Mouse (Mus musculus): ENCODE measurements around the gene Rorc.
A peak's percentile ranks its signal among the peaks of the same experiment; 100 is the strongest.

Gene Rorc

GRCm38 (mm10) chr3:94372641-94373040 is at the start of gene Rorc:
TSS of gene Rorc (plus strand) at chr3:94372794.
- DNase-seq (ENCODE audit: low spot score in 2 of 2) = no peak

DNA sequence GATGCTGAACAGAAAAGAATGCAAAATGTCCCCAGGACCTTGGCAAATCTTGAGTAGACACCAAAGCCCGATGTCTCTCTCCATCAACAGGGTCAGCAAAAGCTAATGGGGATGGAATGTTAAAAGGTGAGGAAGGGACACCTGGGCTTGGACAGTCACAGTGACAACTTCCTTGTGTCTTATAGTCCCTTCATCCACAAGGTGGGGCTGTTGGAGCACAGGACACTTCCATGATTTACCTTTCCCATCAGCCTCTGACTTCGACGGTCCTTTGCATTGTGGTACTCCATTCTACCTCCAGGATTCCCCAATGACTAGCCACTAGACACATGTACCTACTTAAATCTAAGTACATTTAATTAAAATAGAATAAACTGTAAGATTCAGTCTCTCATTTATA is 43.9 kb upstream of the Rorc start:
- DNase-seq (ENCODE audit: low spot score in 2 of 2) = no peak

GRCm38 (mm10) chr3:94334442-94334841 is 38.2 kb upstream of the Rorc start:
- no peak for DNase-seq (ENCODE audit: low spot score in 2 of 2)

DNA sequence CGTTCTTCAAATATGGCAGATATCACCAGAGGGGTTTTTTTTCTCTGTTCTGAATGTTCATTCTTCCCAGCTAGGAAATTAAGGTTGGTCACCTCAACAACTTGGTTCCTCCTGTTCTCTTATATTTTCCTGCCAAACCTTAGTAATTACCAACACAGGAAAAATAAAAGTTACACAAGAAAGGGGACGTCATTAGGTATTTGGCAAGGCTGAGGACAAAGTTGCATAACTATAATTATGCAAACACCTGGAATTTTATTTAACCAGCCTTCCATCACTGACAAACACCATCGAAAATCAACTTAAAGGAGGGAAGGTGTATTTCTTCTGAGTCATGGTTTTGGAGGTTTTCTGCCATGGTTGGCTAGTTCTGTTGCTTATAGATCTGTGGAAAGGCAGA is 34.1 kb upstream of the Rorc start:
- DNase-seq (ENCODE audit: low spot score in 2 of 2) = no peak

DNA sequence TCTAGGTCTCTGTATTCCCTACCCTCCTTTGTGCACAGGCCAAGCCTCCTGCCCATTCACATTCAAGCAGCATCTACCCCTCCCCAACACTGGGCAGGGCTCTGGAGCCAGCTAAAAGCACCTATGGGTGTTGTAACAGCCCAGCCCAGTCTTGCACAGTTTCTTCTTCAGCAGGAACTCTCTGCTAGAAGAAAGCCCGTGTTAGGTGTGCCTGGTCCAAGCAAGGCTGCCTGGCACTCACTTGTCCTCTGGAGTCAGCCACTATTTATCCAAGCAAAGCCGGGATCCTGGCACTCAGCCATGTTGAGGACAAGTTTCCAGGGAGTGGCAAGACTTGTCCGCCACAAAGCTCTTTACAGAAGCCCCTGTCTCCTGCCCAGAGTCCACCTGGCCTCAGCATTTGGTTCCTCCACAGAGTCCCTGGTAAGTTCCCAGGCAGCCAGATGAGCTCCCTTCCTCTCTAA is 30.6 kb upstream of the Rorc start, which contains the start of gene Them5:
TSS of gene Them5 (plus strand) at position 141 of the 464 bp plus-strand sequence.
- DNase-seq (ENCODE audit: low spot score in 2 of 2) = peak in 1 of 2 experiments; percentile 57

- DNase-seq (ENCODE audit: low spot score in 2 of 2) = no peak
These were observed 30.0 kb upstream of the Rorc start for GRCm38 (mm10) chr3:94342552-94342951.

DNA sequence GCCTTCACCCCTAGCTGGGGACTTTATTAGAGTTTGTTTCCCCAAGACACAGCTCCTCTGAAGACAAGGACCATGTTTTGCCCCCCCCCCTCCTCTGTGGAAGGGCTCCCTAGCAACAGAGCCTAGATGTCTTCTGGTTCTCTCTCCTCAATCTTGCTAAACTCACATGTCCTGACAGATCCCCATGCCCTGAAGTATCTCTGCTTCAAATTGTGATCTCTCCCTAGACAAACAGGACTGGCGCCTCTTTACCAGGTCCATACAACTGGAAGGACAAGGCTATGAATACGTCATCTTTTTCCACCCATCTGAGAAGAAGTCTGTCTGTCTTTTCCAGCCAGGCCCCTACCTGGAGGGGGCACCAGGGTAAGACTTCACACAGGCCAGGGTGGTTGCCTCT is 28.4 kb upstream of the Rorc start:
- no peak for DNase-seq (ENCODE audit: low spot score in 2 of 2)

DNA sequence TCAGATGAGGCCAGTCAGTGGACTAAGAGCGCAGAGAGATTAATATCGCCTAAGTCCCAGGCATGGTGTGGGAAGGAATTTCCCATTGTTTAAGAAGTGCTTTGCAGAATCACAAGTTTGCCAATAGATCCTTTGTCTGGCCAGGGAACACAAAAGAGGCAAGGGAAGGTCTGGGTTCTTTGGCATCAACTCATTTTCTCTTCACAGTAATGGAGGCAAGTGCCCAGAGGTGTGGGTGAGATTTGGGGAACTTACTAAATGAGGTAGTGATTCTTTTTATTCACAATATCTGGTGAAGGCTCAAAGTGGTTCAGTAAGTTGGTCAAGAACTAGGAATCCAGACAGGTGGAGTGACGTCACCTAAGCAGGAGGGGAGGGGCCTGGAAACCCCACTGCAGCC is 27.7 kb upstream of the Rorc start:
- no peak for DNase-seq (ENCODE audit: low spot score in 2 of 2)

- DNase-seq (ENCODE audit: low spot score in 2 of 2) = no peak
These were observed 24.4 kb upstream of the Rorc start for GRCm38 (mm10) chr3:94348146-94348545.

GRCm38 (mm10) chr3:94360812-94361211 is 11.8 kb upstream of the Rorc start:
- no peak for DNase-seq (ENCODE audit: low spot score in 2 of 2)

DNA sequence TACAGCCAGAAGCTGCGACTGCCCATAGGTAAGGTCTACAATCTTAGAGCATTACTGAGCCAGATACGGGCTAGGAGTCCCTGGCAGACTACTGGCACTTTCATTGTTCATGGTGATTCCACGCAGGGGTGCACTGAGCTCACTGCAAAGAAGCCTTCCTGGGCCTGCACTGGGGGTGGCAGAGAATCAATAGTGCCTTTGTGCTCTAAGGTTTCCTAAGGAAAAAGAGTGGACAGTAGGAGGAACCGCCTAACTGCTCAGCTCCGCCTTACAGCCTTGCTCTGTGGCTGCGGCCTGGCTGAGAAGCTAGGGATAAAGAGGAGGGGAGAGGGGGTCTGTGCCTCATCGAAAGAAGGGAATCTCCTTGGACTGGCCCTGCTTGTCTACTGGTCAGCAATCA is 10.5 kb upstream of the Rorc start, which contains the start of gene C2cd4d:
TSS of gene C2cd4d (plus strand) at position 301 of the 400 bp plus-strand sequence.
- DNase-seq (ENCODE audit: low spot score in 2 of 2) = no peak

DNA sequence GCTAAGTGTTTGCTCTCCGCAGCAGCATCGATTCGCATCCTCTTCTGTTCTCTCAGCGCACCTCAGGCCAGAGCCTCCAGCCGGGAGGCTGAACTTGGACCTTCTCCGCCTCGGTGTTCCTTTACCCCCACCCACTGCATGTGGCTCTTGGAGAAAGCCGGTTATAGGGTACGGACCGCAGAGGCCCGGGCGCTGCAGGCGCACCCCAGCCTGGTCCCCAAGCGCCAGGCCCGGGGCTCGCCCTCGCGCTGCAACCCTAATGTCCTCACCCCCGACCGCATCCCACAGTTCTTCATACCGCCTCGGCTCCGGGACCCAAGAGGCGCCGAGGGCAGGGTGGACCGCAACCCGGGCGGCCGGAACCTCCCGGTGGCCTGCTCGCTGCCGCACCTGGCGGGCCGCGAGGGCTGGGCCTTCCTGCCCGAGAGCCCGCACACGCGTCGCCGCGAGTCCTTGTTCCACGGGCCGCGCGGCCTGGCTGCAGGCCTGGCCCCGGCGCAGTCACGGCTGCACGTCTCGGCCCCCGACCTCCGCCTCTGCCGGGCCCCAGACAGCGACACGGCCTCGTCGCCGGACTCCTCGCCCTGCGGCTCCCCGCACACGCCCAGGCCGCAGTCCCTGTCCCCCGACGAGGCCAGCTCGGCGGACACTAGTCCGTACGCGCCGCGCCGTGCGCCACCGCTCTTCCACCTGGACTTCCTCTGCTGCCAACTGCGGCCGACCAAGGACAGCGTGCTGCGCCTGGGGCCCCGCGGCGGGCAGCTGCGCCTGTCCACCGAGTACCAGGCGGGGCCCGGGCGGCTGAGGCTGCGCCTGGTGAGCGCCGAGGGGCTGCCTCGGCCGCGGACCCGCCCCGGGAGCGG is 9.1 kb upstream of the Rorc start:
- peak in 1 of 2 experiments; percentile 59 for DNase-seq (ENCODE audit: low spot score in 2 of 2)

DNA sequence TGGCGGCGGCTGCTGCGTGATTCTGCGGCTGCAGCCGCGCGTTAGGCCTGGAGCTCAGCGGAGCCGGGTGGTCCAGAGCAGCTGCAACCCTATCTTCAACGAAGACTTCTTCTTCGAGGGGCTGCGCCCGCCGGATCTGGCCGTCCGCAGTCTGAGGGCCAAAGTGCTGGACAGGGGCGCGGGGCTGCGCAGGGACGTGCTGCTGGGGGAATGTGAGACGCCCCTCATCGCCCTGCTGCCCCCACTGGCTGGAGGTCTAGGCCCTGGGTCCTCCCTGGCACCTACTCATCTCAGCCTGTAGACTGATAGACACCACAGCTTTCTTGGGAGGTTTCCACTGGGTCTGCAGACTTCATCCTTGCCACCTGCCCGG is 8.5 kb upstream of the Rorc start:
- peak in 1 of 2 experiments; percentile 47 for DNase-seq (ENCODE audit: low spot score in 2 of 2)

GRCm38 (mm10) chr3:94366761-94367160 is 5.8 kb upstream of the Rorc start:
- DNase-seq (ENCODE audit: low spot score in 2 of 2) = peak; percentile 64 to 87

DNA sequence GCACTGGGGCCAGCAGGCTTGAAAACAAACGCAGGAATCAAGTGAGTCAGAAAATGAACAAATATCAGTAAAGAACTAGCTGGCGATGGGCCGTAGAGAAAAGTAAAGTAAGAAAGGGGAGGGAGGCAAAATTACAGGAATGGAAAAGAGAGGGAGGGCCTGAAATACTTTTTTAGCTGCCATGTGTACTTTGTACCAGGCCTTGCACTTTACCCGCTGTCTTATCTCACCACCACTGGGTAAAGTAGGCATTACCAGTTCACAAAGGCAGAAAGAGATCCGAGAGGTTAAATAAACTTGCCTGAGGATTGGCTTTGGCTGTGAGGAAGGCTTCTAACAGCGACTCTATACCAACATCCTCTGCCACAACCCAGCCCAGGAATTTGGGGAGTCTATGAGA is 5.1 kb upstream of the Rorc start:
- DNase-seq (ENCODE audit: low spot score in 2 of 2) = no peak

- no peak for DNase-seq (ENCODE audit: low spot score in 2 of 2)
These were observed 4.0 kb upstream of the Rorc start for GRCm38 (mm10) chr3:94368631-94369030.

DNA sequence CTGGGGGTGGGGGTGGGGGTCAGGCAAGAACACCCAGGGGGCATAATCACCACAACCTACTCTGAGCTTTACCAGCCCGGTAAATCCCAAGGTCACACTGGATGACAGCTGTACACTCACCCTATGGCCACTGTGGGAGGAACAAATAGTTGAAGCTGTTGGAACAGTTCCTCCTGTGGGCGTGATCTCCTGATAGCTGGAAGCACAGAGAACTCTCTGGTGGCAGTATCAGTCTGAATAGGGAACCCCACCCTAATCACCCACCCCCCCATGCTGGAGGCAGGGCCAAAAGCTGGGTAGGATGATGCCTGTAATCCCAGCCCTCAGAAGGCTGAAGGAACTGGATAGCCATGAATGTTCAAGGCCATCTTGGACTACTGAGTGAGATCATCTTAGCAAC is 2.9 kb upstream of the Rorc start:
- no peak for DNase-seq (ENCODE audit: low spot score in 2 of 2)

DNA sequence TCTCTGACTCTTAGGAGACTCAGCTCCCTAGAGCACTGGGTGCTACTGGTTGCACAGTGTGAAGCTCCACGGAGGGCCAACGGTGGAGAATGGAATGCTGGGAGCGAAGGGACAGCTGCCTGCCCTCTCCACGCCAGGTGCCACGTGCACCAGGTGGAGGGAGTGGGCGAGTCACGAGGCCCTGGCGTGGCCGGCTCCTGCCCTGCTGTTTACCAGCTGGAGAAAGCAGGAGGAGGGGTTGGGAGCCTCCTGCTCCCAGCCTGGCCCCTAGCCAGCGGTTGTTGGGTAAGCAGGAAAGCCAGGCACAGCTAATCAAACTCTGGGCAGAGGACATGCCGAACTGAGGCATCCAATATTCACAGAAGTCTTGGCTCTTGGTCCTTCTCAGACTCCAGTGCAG is 957 bp upstream of the Rorc start:
- peak in 1 of 2 experiments; percentile 84 for DNase-seq (ENCODE audit: low spot score in 2 of 2)

DNA sequence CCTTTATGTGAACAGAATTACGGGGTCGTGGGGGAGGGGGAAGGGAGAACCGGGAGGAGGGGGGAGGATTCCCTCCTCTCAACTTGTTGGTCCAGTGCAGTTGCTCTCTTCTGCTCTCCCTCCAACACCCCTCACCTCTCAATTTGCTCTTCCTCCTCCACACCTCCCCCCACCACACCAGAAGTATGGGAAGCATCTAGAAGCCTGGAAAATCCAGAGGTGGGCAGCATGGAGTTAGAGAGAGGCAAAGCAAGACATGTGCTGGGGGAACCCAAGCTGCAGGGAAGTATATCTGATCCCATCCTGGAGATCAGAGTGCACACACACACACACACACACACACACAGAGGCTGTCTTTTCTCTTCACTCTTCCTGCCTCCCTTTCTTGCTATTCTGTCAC is 556 bp upstream of the Rorc start:
- no peak for DNase-seq (ENCODE audit: low spot score in 2 of 2)

GRCm38 (mm10) chr3:94373090-94373489 is 496 bp downstream of the Rorc start:
- no peak for DNase-seq (ENCODE audit: low spot score in 2 of 2)

DNA sequence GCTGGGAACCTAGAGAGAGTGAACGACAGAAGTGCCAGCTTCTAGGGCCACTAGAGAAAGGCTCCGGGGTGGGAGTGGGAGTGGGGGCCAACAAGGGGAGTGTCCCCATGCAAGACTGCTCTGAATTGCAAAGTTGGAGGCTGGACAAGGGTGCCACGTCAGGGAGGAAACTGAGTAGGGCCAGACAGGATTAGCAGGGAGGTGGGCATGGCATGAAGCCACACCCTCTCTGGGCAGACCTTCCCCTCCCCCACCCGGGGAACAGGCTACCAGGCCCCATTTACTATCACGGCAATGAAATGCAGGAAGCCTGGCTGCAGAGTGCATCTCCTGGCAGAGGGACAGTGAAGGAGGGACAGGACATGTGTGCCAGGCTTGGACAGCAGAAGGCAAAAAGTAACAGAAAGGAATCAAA is 1.0 kb downstream of the Rorc start:
- peak in 1 of 2 experiments; percentile 80 for DNase-seq (ENCODE audit: low spot score in 2 of 2)

GRCm38 (mm10) chr3:94374636-94375035 is 2.0 kb downstream of the Rorc start:
- no peak for DNase-seq (ENCODE audit: low spot score in 2 of 2)

GRCm38 (mm10) chr3:94375146-94375545 is 2.6 kb downstream of the Rorc start:
- DNase-seq (ENCODE audit: low spot score in 2 of 2) = no peak

Data from cerebellum, postnatal 4 days (tissue).